Mouse (Mus musculus) embryo, embryonic 11 days (tissue): ENCODE measurements around the gene Cask.

ENCODE experiments used
- DNase-seq: peaks from one replicate; pipeline ENCODE4 v3.0.0-alpha.2; 2015

Cask gene

GRCm38 (mm10) chrX:13622654-13623053 is 228.5 kb downstream of the Cask start:
- no peak for DNase-seq

DNA sequence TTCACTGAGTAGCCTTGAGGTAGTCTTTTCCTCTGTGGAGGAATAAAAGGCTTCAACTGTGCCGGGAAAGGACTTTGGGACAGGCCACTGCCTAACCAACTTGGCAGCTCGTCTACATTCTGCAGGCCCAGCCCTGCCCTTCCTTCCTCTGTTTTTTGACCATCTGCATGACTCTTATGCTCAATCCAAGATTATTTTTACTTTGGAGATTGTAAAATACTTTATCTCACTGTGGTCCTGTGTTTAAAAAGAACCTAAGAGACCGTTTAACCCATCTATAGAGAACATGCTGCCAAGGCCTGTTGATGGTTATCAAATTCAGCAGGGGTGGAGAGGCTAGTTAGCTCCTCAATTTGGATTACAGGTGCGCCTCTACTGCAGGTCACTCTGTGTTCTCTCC is 229.7 kb downstream of the Cask start:
- no peak for DNase-seq

DNA sequence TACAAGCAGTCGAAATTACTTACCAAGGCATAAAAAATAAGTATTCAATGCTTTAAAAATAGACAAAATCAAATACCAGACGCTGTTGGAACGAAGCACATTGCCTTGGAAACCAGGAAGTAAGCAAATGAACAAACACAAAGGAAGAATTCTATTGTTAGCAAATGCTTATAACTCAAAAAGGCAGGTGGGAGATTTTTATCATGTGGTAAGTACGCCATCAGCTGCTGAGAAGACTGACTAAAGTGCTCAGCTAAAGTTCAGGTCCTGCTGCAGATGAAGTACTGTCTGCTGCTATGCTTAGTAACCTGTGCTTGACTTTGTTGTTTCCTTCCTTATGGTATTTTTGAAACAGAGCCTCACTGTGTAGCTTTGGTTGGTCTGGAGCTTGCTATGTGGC is 232.7 kb downstream of the Cask start:
- DNase-seq: no peak

GRCm38 (mm10) chrX:13617294-13617693 is 233.9 kb downstream of the Cask start:
- no peak for DNase-seq

DNA sequence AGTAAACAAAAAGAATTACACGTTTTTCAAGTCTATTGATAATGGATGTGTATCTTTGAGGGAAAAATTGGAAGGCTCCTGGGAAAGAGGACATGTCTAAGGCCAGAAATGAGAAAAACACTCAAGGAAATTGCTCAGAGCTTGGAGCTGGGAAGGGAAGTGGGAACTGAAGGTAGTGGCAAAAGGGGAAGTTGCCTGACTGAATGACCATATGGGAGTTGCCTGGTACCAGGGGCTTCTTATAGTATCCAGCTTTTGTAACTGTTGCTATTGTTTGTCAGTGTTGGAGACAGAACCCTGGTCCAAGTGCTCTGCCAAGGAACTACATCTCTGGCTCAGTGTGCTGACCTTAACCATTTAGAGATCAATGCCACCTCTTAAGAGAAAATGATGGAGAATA is 234.4 kb downstream of the Cask start:
- no peak for DNase-seq

GRCm38 (mm10) chrX:13612115-13612514 is 239.1 kb downstream of the Cask start:
- no peak for DNase-seq

DNA sequence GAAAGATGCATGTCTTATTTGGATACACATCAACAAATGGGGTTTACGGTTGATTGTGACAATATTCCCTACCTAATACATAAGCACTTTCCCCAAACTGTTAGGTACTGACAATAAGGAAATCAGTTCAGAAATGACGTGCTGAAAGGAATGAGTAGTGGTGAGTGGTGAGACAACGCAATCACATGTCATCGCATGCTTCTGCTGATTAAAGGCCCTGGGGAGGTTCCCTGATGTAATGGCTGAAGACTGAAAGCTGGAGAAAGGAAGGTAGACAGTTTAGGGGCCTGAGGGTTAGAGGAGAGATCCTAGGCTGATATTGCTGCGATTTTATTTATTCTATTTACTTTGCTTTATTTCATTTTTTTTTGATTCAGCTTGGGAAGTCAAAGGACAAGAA is 240.1 kb downstream of the Cask start:
- no peak for DNase-seq

DNA sequence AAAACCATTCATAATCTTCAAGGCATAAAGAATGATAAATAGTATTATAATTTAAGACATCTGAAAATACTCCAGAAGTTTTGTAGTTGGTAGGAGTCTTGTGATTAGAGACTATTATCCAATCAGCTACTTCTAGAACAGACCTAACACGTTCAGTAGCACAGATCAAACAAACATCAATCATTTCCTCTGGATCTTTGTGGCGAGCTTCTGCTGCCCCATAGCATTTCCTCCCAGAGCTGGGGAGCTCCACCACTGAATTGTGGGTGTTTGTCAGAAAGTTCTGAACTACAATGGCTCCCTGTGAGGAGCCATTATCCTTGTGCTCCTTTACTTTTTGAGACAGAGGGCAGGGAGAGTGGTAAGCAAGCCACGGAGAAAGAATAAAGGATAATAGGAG is 243.4 kb downstream of the Cask start:
- DNase-seq: no peak

GRCm38 (mm10) chrX:13606741-13607140 is 244.4 kb downstream of the Cask start:
- DNase-seq: no peak

DNA sequence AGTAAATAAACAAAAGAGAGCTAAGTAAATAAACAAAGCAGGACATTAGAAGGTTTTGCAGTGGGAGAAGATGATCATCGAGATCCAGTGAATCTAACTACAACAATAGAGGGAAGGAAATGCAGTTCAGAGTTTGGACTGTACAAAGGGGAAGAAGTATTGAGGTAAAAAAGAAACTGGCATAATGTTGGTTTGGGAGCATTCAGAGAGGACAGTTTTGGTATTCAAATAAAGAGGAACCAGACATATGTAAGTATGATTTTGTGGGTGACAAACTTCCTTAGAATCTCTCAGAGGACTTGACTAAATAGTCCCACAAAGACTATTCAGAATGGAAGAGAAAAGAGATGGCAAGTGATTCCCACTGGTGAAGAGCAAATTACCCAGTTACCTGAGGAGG is 251.2 kb downstream of the Cask start:
- DNase-seq: no peak

GRCm38 (mm10) chrX:13599373-13599772 is 251.8 kb downstream of the Cask start:
- DNase-seq: no peak

DNA sequence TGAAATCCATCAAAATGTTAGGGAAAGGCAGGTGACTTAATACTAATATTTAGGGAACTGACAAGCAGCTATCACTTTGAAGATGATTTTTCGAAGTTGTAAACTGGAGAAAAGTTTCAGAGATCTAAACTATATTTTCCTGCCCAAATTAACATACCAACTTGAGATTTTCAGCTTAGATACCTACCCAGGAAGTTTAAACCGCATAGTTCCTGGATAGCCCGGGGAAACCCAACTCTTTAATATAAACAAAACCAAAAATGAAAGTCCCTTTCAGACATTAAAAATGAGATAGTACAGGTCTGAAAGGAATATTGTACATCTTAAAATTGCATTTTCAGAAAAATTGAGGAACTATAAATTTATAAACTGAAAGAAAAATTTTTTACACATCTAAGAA is 273.5 kb downstream of the Cask start:
- no peak for DNase-seq

- DNase-seq: no peak
Measured at GRCm38 (mm10) chrX:13576606-13577005, 274.6 kb downstream of the Cask start.

- no peak for DNase-seq
Measured at GRCm38 (mm10) chrX:13574872-13575271, 276.3 kb downstream of the Cask start.

GRCm38 (mm10) chrX:13574298-13574697 is 276.9 kb downstream of the Cask start:
- DNase-seq: no peak

- DNase-seq: no peak
Measured at GRCm38 (mm10) chrX:13554504-13554903, 296.7 kb downstream of the Cask start.

GRCm38 (mm10) chrX:13552288-13552687 is 298.9 kb downstream of the Cask start:
- no peak for DNase-seq

GRCm38 (mm10) chrX:13551566-13551965 is 299.6 kb downstream of the Cask start:
- no peak for DNase-seq

DNA sequence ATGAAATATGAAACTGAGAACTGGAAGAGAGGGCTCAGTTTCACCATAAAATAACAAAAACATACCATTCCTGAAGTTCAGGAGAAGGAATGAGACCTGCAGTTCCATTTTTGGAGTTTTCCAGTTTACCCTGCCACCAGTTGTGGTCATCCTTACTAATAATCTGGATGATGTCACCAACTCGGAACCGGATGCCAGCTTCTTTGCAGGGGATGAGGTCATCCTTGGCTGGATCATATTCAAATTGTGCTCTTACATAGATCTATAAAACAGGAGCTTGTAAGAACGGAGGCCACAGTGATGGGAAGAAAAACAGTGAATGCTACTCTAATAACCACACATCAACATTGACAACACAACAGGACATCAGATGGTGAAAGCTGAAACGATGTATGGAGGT is 302.1 kb downstream of the Cask start:
- no peak for DNase-seq

DNA sequence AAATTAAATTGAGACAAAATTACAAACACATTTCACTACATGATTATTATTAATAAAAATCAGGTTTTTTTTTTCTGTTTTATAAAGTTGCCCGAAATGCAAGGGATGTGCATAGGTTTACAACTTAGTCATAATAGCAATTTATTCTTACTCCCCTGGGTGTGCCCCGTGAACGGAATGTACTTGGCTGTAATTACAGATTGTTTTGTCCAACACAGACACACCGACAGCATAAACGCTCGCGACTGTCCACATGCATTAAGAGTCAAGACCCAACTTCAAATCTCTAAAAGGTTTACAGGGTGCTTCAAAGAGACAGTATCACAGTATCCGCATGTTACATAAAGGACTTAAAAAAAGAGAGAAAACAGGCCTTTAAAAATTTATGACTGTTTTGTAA is 329.9 kb downstream of the Cask start:
- DNase-seq: no peak

DNA sequence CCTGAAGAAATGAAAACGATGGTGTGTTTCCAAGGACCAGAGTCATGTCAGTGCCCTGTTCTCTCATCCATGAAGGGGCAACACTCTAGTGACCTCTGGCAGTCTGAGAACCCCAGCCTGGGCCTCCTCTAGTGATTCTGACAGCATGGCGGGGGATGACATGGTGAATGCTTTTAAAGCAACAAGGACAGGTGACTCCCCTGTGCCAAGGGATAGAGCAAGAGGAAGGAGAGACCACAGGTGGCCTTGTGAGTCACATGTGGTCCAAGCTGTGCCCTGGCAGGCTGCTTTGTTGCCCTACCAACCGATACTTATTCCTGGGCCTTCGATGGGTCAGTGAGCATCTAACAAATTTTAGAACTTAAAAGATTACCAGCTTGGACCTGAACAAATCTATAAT is 330.6 kb downstream of the Cask start:
- DNase-seq: no peak

DNA sequence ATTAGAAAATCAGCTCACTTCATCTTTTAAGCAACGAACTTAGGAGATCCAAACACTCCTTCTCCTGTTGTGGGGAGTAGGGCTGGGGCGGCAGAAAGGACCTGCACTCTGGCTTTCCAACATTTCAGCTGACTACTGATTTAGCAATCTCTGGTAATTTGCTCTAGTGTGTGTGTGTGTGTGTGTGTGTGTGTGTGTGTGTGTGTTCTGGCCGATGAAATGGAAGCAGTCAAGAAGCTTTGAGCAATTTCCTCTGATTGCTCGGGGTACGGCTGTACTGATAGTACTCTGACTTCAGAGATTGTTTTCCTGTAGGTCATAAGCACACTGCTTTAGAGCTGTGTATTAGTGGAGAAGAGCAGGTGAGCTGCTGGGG is 331.8 kb downstream of the Cask start:
- no peak for DNase-seq

DNA sequence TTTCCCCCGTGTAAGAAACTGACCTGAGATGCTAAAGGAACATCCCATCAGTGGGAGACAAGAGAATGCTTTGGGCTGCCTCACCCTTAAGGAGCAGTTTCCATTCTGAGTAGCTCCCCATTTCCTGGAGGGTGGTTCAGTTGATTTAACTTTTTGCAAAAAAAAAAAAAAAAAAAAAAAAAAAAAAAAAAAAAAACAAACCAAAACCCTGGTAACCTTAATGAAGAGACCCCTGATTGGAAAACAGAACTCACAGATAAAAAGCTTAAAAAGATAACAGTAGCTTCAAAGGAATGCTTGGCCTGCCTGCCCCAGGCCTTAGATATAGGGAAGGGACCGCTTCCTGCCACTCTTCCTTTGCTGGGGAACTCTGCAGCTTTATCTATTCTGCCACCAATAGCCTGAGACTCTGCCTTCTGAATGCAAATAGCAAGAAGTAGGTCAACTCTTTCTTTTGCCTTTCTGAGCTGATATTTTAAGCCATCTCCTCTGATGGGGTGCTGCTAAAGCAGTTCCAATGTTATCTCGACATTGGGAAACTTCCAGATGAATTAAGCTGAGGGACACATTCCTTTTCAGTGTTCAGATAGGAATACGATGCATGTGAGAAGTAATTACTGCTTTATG is 332.3 kb downstream of the Cask start:
- DNase-seq: no peak

DNA sequence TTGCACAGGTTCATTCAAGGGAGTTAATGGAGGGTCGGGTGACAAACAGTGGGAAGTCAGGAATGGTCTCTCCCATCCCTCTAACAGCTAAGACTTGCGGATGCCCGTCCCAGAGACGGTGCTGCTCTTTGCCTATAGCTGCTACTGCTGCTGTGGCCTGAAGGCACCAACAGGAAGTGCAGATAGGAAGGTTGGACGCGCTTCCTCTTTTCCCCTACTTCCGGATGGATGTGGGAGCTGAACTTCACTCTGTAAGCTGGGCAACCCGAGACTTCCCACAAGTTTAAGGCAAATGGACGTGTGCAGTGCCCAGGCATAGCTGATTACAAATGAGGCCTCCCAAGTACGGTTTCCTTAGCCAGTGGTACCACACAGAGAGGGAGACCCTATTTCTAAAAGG is 333.1 kb downstream of the Cask start:
- no peak for DNase-seq

- DNase-seq: no peak
Measured at GRCm38 (mm10) chrX:13516451-13516850, 334.7 kb downstream of the Cask start.

GRCm38 (mm10) chrX:13513864-13514263 is 337.3 kb downstream of the Cask start:
- no peak for DNase-seq
